Mouse (Mus musculus): ENCODE measurements around the gene Samd4.

DNA sequence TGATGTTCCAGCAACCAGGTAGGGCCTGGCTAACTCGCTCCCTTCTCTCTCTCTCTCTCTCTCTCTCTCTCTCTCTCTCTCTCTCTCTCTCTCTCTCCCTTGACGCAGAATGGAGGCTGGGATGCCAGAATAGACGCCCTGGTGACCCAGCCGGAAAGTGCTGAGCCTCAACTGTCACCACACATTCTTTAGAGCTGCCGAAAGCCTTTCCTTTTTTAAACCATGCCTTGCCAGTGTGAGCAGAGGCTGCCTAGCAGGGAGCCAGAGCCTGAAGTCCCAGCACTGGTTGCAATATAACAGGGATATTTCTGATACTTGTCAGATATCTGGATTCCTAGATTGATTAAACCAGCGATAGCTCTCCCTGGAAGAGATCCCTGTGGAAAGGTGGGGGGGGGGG lies 206.5 kb downstream of the Samd4 start:
- TF ChIP-seq GATA1 (IDR thresholded peaks at IDR 0.05; ENCODE audit: borderline replicate concordance, low read length) = no peak
- no peak for TF ChIP-seq FLI1 (IDR thresholded peaks at IDR 0.05; ENCODE audit: low read length)

Measured in megakaryocyte, embryonic 14.5 days (primary cell).